Mouse (Mus musculus): Measurements from ENCODE around the gene Sh3gl3. TPM values are rescaled to one million over a fixed set of nuclear protein-coding genes. Genes with fewer than 3 reads are reported as not detected.

Sh3gl3 gene
- polyA plus RNA-seq, 1 experiment = not detected

DNA sequence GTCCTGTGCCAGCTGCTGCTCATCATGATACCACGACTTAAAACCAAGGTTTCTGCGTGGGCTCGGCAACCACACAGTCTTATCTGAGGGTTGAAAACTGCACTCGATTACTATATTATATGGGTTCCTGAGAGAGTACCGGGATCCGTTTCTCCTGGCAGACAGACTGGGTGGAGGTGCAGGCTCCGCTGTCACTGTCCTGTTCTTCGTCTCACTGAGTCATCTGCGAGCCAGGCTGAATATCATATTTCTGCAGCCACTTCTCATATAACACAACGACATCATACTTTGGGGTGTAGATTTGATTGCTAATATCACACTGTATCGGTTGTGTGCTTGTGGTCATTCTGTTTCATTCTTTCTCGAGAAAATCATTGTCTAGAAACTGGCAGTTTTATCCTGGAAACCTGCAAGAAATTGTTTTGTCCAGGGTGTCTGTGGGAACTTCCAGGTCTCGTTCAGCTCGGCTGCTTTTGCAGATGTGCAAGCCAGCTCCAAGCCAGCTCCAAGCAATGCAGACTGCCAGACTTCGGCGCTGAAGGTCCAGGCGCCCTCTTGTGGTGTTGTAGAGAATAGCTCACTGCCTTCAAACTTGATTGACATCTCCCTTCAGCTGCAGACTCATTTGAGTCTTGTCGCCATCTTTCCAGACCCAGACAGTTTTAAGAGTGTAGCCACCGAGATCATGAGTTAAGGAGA, 100.5 kb downstream of the Sh3gl3 start:
- Histone ChIP-seq H3K27me3 (ENCODE audit: control insufficient read depth) (no peaks in the 10 kb centered on the region), H3K9me3 (ENCODE audit: control insufficient read depth, low read length) (no peaks in the 10 kb centered on the region), H3K4me3 (replicated peaks) (no peak overlapping the region), H3K36me3 (ENCODE audit: control insufficient read depth) (no peaks in the 10 kb centered on the region), H3K4me1 (ENCODE audit: control insufficient read depth) (no peaks in the 10 kb centered on the region)
- TF ChIP-seq GATA1 (IDR thresholded peaks at IDR 0.05; ENCODE audit: low read length) (no peak), TAL1 (IDR thresholded peaks at IDR 0.05; ENCODE audit: low read length) (no peak)

DNA sequence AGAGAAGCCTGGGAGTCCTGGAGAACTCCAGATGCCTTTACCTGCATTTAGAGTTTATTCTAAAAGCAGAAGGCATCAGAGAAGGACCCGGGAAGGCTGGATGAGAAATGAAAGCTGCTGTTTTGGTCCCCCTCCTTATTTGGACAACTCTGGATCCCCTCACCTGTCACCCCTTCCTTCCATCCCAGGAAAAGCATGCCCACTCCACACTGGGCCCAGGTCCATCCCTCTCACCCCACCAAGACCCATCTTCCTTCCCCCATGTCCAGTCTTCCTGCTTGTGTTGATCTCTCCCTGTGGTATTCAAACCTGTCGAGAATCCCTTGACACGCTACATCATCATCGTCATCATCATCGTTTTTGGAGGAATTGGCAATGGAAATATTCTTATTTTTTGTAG, 101.3 kb downstream of the Sh3gl3 start:
- Histone ChIP-seq H3K9me3 (ENCODE audit: control insufficient read depth, low read length) (no peaks in the 10 kb centered on the region), H3K4me1 (ENCODE audit: control insufficient read depth) (no peaks in the 10 kb centered on the region), H3K4me3 (replicated peaks) (no peak overlapping the region), H3K36me3 (ENCODE audit: control insufficient read depth) (no peaks in the 10 kb centered on the region), H3K27me3 (ENCODE audit: control insufficient read depth) (no peaks in the 10 kb centered on the region)
- TF ChIP-seq TAL1 (IDR thresholded peaks at IDR 0.05; ENCODE audit: low read length) (no peak), GATA1 (IDR thresholded peaks at IDR 0.05; ENCODE audit: low read length) (no peak)

DNA sequence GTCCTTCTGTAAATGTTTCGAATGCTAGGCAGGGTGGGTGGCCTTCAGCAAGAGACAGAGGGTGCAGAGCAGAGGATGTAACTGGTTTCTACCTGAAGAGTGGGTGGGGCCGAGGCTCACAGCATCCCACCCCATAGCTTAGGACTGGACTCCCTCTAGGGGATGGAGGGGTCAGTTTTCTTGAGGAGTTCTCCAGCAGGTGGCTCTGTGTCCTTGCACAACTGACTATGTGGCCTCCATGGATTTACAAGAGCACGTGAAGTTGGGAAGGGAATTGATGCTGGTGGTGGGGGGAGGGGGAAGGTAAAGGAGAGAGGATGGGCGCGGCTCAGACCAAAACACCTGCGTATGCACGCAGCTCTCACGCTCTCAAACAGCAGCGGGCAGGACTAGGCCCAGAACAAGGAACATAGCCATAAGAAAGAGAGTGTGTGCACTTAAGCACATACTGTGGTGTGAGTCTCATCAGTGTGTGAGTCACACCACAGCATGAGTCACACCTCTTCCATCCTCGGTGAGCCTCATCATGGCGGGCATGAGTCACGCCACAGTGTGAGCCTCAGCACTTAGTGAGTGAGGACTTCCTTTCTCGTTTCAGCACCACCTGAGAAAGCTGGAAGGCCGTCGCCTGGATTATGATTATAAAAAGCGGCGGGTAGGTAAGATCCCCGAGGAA, 102.0 kb downstream of the Sh3gl3 start:
- H3K9me3 ChIP-seq (ENCODE audit: control insufficient read depth, low read length) = no peaks in the 10 kb centered on the region
- no peak for TF ChIP-seq GATA1 (IDR thresholded peaks at IDR 0.05; ENCODE audit: low read length)
- no peak for TF ChIP-seq TAL1 (IDR thresholded peaks at IDR 0.05; ENCODE audit: low read length)
- no peaks in the 10 kb centered on the region for H3K36me3 ChIP-seq (ENCODE audit: control insufficient read depth)
- H3K4me1 ChIP-seq (ENCODE audit: control insufficient read depth) = no peaks in the 10 kb centered on the region
- no peaks in the 10 kb centered on the region for H3K27me3 ChIP-seq (ENCODE audit: control insufficient read depth)
- no peak overlapping the region for H3K4me3 ChIP-seq (replicated peaks)

DNA sequence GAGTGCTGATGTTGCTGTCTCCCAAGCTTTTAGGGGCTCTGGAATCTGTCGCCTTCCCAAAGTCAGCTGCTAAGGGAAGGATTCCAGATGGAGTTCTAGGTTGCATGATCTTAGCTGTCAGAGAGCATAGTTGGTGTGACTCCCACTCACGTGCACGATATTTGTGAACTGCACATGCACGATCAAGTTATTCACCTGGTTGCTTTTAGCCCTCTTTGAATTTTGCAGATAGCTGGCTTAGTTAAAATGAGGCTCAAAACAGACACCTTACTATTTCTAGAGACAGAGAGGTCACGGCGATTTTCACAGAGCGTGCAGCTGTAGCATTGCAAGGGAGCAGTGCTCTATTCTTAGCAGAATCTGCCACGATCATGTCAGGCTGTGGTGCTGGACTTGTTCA, 108.4 kb downstream of the Sh3gl3 start:
- H3K9me3 ChIP-seq (ENCODE audit: control insufficient read depth, low read length) = no peaks in the 10 kb centered on the region
- H3K4me1 ChIP-seq (ENCODE audit: control insufficient read depth) = no peaks in the 10 kb centered on the region
- no peak overlapping the region for H3K4me3 ChIP-seq (replicated peaks)
- H3K36me3 ChIP-seq (ENCODE audit: control insufficient read depth) = no peaks in the 10 kb centered on the region
- no peak for TF ChIP-seq TAL1 (IDR thresholded peaks at IDR 0.05; ENCODE audit: low read length)
- TF ChIP-seq GATA1 (IDR thresholded peaks at IDR 0.05; ENCODE audit: low read length) = no peak
- H3K27me3 ChIP-seq (ENCODE audit: control insufficient read depth) = no peaks in the 10 kb centered on the region

DNA sequence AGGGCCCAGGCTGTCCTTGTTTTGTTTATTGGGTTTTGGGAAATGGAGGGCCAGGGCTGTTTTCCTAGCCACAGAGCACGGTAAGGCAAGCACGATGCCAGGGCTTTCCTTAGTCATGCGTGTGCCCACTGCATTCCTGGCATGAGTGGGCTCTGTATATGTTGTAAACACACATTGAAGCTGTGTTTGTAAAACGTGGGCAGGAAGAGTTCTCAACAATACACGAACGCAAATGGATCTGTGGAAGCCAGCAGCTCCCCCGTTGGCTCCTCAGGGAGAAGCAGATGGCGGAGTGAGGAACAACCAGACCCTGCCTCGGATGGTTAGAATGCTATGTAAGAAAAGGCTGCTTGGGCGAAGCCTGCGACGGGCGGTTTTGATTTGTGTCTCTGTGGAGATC, 108.8 kb downstream of the Sh3gl3 start:
- H3K4me1 ChIP-seq (ENCODE audit: control insufficient read depth) = no peaks in the 10 kb centered on the region
- no peaks in the 10 kb centered on the region for H3K9me3 ChIP-seq (ENCODE audit: control insufficient read depth, low read length)
- no peak for TF ChIP-seq GATA1 (IDR thresholded peaks at IDR 0.05; ENCODE audit: low read length)
- no peaks in the 10 kb centered on the region for H3K27me3 ChIP-seq (ENCODE audit: control insufficient read depth)
- H3K4me3 ChIP-seq (replicated peaks) = no peak overlapping the region
- no peaks in the 10 kb centered on the region for H3K36me3 ChIP-seq (ENCODE audit: control insufficient read depth)

DNA sequence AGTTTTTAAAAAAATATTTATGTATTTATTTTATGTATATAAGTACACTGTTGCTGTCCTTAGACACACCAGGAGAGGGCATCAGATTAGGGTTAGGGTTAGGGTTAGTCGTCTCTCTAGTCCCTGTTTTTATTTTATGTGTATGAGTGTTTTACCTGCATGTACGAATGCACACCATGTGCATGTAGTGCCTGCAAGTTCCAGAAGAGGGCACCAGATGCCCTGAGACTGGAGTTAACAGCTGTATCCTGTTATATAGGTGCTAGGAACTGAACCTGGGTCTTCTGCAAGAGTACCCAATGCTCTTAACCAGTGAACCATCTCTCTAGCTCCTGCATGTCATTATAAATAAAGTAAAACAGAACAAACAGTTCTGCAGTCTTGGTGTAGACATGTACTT, 113.6 kb downstream of the Sh3gl3 start:
- Histone ChIP-seq H3K9me3 (ENCODE audit: control insufficient read depth, low read length) (peaks cover 5% of the 10 kb centered on the region), H3K4me1 (ENCODE audit: control insufficient read depth) (no peaks in the 10 kb centered on the region), H3K36me3 (ENCODE audit: control insufficient read depth) (no peaks in the 10 kb centered on the region), H3K27me3 (ENCODE audit: control insufficient read depth) (no peaks in the 10 kb centered on the region), H3K4me3 (replicated peaks) (no peak overlapping the region)
- TF ChIP-seq GATA1 (IDR thresholded peaks at IDR 0.05; ENCODE audit: low read length) (no peak), TAL1 (IDR thresholded peaks at IDR 0.05; ENCODE audit: low read length) (no peak)

DNA sequence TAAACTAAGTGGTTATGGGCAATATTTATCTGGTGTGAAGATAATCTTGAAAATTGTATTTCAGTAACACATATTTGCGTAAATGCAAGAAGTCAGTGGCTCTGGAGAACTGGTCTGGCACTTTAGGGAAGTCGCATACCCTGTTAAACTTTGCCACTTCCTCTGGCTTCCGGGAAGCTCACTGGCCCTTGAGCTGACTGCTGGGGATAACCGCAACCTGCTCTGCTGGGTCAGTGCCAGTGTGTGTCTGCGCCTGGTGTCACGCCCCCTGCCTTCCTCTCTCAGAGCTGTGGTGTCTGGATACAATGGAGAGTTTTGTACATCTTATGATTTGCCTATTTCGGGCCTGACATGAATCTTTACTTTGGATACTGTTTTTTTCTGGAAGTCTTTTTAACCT, 119.8 kb downstream of the Sh3gl3 start:
- TF ChIP-seq TAL1 (IDR thresholded peaks at IDR 0.05; ENCODE audit: low read length) = no peak
- TF ChIP-seq GATA1 (IDR thresholded peaks at IDR 0.05; ENCODE audit: low read length) = no peak
- H3K4me1 ChIP-seq (ENCODE audit: control insufficient read depth) = no peaks in the 10 kb centered on the region
- no peaks in the 10 kb centered on the region for H3K36me3 ChIP-seq (ENCODE audit: control insufficient read depth)
- no peak overlapping the region for H3K4me3 ChIP-seq (replicated peaks)
- no peaks in the 10 kb centered on the region for H3K27me3 ChIP-seq (ENCODE audit: control insufficient read depth)
- peaks cover 2% of the 10 kb centered on the region; the same call in 1 of the 2 replicates for H3K9me3 ChIP-seq (ENCODE audit: control insufficient read depth, low read length)

DNA sequence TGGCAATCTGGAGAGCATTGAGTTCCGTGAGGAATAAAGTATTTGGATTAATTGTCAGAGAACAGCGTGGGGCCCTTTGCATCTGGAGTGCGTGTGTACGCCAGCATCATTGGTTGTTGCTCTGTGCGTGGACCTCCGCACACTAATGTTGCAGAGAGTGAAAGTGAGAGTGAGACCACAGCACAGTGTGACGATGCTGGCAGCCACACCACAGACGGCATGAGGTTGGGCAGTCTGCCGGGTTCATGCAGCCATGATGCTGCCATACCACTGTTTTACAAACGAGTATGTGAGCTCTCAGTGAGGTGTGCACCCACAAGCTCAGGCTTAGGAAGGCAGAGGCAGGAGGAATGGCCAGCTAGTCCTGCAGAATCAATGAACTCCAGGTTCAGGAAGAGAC, 120.4 kb downstream of the Sh3gl3 start:
- Histone ChIP-seq H3K9me3 (ENCODE audit: control insufficient read depth, low read length) (peaks cover 2% of the 10 kb centered on the region; the same call in 1 of the 2 replicates), H3K4me3 (replicated peaks) (no peak overlapping the region), H3K36me3 (ENCODE audit: control insufficient read depth) (no peaks in the 10 kb centered on the region)

DNA sequence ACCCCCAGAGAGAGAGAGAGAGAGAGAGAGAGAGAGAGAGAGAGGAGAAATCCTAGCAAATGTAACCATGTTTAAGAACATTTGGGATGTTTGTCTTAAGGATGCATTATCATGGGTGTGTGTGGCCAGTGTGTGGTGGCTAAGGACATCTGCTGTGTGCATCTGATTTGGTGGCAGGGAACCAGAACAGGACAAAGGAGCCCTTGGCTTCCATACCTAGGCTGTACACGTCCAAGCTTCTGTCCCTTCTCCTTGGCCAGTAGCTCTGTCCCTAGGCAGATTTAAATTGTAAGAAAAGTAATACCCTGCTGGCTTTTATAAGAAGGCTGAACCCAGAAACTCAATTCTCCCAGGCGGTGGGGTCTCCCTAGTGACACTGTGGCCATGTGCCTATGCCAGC, 121.0 kb downstream of the Sh3gl3 start:
- no peaks in the 10 kb centered on the region for H3K36me3 ChIP-seq (ENCODE audit: control insufficient read depth)
- no peak overlapping the region for H3K4me3 ChIP-seq (replicated peaks)
- TF ChIP-seq GATA1 (IDR thresholded peaks at IDR 0.05; ENCODE audit: low read length) (no peak), TAL1 (IDR thresholded peaks at IDR 0.05; ENCODE audit: low read length) (no peak)
- peaks cover 3% of the 10 kb centered on the region for H3K9me3 ChIP-seq (ENCODE audit: control insufficient read depth, low read length)
- H3K27me3 ChIP-seq (ENCODE audit: control insufficient read depth) = no peaks in the 10 kb centered on the region
- H3K4me1 ChIP-seq (ENCODE audit: control insufficient read depth) = no peaks in the 10 kb centered on the region

More for the DNA sequence above, 120.4 kb downstream of the Sh3gl3 start:
- no peaks in the 10 kb centered on the region for H3K4me1 ChIP-seq (ENCODE audit: control insufficient read depth)
- TF ChIP-seq TAL1 (IDR thresholded peaks at IDR 0.05; ENCODE audit: low read length) (no peak), GATA1 (IDR thresholded peaks at IDR 0.05; ENCODE audit: low read length) (no peak)
- H3K27me3 ChIP-seq (ENCODE audit: control insufficient read depth) = no peaks in the 10 kb centered on the region

Measured in erythroblast, embryonic 14.5 days (primary cell).